ENCODE assay signal across 12 mouse cellular contexts in the genomic region with DNA sequence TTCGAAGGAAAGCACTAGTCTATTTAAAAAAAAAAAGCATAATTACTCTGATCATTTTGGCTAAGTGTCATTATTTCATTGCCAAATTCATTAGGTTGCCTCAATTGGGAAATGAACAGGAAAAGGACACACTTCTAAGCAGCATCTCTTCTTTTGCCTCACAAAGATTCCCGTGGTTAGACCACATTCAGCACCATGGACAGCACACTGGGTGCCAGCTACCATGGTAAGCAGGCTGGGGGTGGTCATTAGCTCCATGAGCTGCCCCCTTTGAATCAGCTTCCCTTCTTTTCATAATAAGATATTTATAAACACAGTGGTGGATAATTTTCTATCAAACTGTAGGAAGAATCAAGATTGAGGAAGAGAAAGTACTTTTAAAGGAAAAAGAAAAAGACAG. TPM values are rescaled to one million over a fixed set of nuclear protein-coding genes. Genes with fewer than 3 reads are reported as not detected.
DNase-seq lines count a peak whose midpoint lies in the region; ATAC-seq lines count a peak whose summit lies in the region.
"Had no signal": no experiment of that assay in that cellular context is flagged by ENCODE, and none has a peak within 500 bp of the region (broad histone marks: within the 10 kb centered on the region; RNA-seq: fewer than 3 reads in every experiment).

No protein-coding gene starts in this region.

- no peak for ATAC-seq in liver, embryonic 12.5 days
- ATAC-seq in megakaryocyte, adult 5-6 weeks (ENCODE audit: poor library complexity, severe bottlenecking), result no peak
- ATAC-seq: intestine, embryonic 15.5 days had no signal

- no peaks in the 10 kb centered on the region for H3K9me3 ChIP-seq in liver, embryonic 12.5 days (replicated peaks)
- H3K9me3 ChIP-seq: intestine, embryonic 15.5 days; liver, embryonic 15.5 days had no signal

- WGBS in liver, embryonic 12.5 days (ENCODE audit: insufficient replicate concordance), result 22% methylated on average over 2 of the region's 2 CpGs

- H3K4me2 ChIP-seq in liver, embryonic 12.5 days, result no peak overlapping the region
- H3K4me2 ChIP-seq: intestine, embryonic 15.5 days; liver, embryonic 15.5 days had no signal

- no peaks in the 10 kb centered on the region for H3K4me1 ChIP-seq in liver, embryonic 12.5 days
- H3K4me1 ChIP-seq: intestine, embryonic 15.5 days; liver, embryonic 15.5 days had no signal

- H3K27ac ChIP-seq in liver, embryonic 12.5 days, result no peak overlapping the region
- H3K27ac ChIP-seq: intestine, embryonic 15.5 days; liver, embryonic 15.5 days had no signal

- H3K27me3 ChIP-seq in liver, embryonic 12.5 days (replicated peaks), result no peaks in the 10 kb centered on the region
- H3K27me3 ChIP-seq: intestine, embryonic 15.5 days; liver, embryonic 15.5 days had no signal

- no peak overlapping the region for H3K4me3 ChIP-seq in liver, embryonic 12.5 days
- H3K4me3 ChIP-seq: intestine, embryonic 15.5 days; liver, embryonic 15.5 days had no signal

- H3K9ac ChIP-seq in liver, embryonic 12.5 days, result no peak overlapping the region
- H3K9ac ChIP-seq: intestine, embryonic 15.5 days; liver, embryonic 15.5 days had no signal

- peak; percentile 25 for DNase-seq in adrenal gland, postnatal 25 days
- DNase-seq in adrenal gland, postnatal 4 days (ENCODE audit: low spot score in 2 of 2), result no peak
- peak; percentile 23 for DNase-seq in liver
- peak; percentile 26 to 45 for DNase-seq in adrenal gland, postnatal 36 days
- peak; percentile 49 for DNase-seq in lung, postnatal 14 days
- DNase-seq in left cerebral cortex, adult 11 months (ENCODE audit: low spot score), result no peak
- DNase-seq: thymus, adult 2 months had no signal

- H3K36me3 ChIP-seq in liver, embryonic 12.5 days, result no peaks in the 10 kb centered on the region
- H3K36me3 ChIP-seq: intestine, embryonic 15.5 days; liver, embryonic 15.5 days had no signal

RNA-seq across cellular contexts. Expression of gene Dcx, which starts 28.4 kb away (rescaled TPM):
- 0.48 and 0.73 TPM in 2 replicates for total RNA-seq in adrenal gland, postnatal 25 days (2021)
- total RNA-seq in adrenal gland, postnatal 4 days (2021), result 10 to 100 TPM in 1 of 2 experiments, 1 to 10 TPM in 1; 8.7 to 13.4 TPM
- 0.47 and 0.48 TPM in 2 replicates for polyA plus RNA-seq in liver, embryonic 12.5 days (2016; fragmentation: Nextera tagmentation; extraction: Ambion mirVana)
- under 1 TPM; 0.20 to 0.33 TPM for total RNA-seq in adrenal gland, postnatal 36 days (2021)
- total RNA-seq in megakaryocyte, adult 5-6 weeks (2015), result not detected in 2 replicates
- total RNA-seq in megakaryocyte, adult 5-6 weeks (2017), result not detected in 2 replicates
- polyA plus RNA-seq: C2C12 had no signal

Comparison
In these comparisons a context has a peak if more than half of its experiments do, and no peak if none do; other contexts are left out.
1. DNase-seq: peak in adrenal gland, postnatal 25 days (single experiment), liver (single experiment), adrenal gland, postnatal 36 days (2 of 2) and lung, postnatal 14 days (single experiment); none in adrenal gland, postnatal 4 days (0 of 2) and left cerebral cortex, adult 11 months (single experiment).